Mouse (Mus musculus): ENCODE measurements around the gene Nebl. TPM values are rescaled to one million over a fixed set of nuclear protein-coding genes. Genes with fewer than 3 reads are reported as not detected.

Gene Nebl
- total and polyA plus RNA-seq, 3 experiments = 4.7 to 5.4 TPM; not detected in 1

GRCm38 (mm10) chr2:17705426-17705825, 25.8 kb downstream of the Nebl start:
- DNase-seq (ENCODE audit: low read depth, low spot score) = no peak
- Histone ChIP-seq H3K9ac (ENCODE audit: control insufficient read depth, low read depth, low read length, poor library complexity, severe bottlenecking) (no peak overlapping the region), H3K27me3 (ENCODE audit: control insufficient read depth in 1 of 2, insufficient read depth in 2 of 2, low read length in 2 of 2) (no peaks in the 10 kb centered on the region)

DNA sequence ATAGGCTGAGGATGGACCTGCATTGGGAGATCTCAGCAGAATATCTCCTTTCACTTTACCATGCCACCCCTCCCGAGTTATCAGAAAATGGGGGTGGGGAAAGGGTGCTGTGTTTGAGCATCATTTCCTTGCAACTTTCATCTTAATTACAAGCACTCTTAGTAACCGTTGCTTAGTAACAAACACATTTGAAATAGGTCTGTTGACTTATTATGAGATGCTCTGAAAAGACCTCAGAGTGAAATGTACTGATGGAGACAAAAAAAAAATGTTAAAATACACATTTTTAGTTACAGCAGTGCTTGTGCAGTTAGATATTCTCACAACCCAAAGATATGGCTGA, 28.1 kb downstream of the Nebl start:
- no peak for TF ChIP-seq CHD2 (IDR thresholded peaks at IDR 0.05; ENCODE audit: low read length)
- no peak for TF ChIP-seq ETS1 (IDR thresholded peaks at IDR 0.05; ENCODE audit: low read depth, low read length)
- TF ChIP-seq GABPA (IDR thresholded peaks at IDR 0.05; ENCODE audit: low read depth, low read length) = no peak
- no peak for TF ChIP-seq ZKSCAN1 (IDR thresholded peaks at IDR 0.05; ENCODE audit: low read depth, low read length)
- no peak for TF ChIP-seq RCOR1 (IDR thresholded peaks at IDR 0.05; ENCODE audit: low read depth, low read length)
- TF ChIP-seq USF1 (IDR thresholded peaks at IDR 0.05; ENCODE audit: low read depth, low read length) = no peak
- TF ChIP-seq TCF12 (IDR thresholded peaks at IDR 0.05; ENCODE audit: low read depth, low read length) = no peak
- no peak for TF ChIP-seq MYC (IDR thresholded peaks at IDR 0.05; ENCODE audit: low read depth, low read length)
- no peak for TF ChIP-seq POLR2A (IDR thresholded peaks at IDR 0.05; ENCODE audit: control insufficient read depth in 1 of 2, insufficient read depth in 1 of 2, low read depth in 1 of 2, low read length in 2 of 2, poor library complexity in 1 of 2)
- no peak for TF ChIP-seq CTCF (IDR thresholded peaks at IDR 0.05 in 2 of 3, conservative IDR thresholded peaks at IDR 0.05 in 1 of 3; ENCODE audit: control insufficient read depth in 1 of 3, insufficient read depth in 1 of 3, low read depth in 2 of 3, low read length in 3 of 3, poor library complexity in 1 of 3, severe bottlenecking in 1 of 3)
- no peak for TF ChIP-seq CHD1 (IDR thresholded peaks at IDR 0.05; ENCODE audit: low read depth, low read length)
- no peak for TF ChIP-seq JUND (IDR thresholded peaks at IDR 0.05; ENCODE audit: low read depth, low read length)
- no peak for TF ChIP-seq KAT2A (conservative IDR thresholded peaks at IDR 0.05; ENCODE audit: low read depth, low read length)
- Histone ChIP-seq H3K4me1 (ENCODE audit: control insufficient read depth in 1 of 2, insufficient read depth in 2 of 2, low read length in 2 of 2) (no peaks in the 10 kb centered on the region), H3K27ac (ENCODE audit: control insufficient read depth, low read depth, low read length) (no peak overlapping the region), H3K36me3 (ENCODE audit: control insufficient read depth in 1 of 2, insufficient read depth in 2 of 2, low read length in 2 of 2) (no peaks in the 10 kb centered on the region), H3K79me2 (ENCODE audit: control insufficient read depth, insufficient read depth, low read length, poor library complexity) (no peaks in the 10 kb centered on the region), H3K9me3 (replicated peaks; ENCODE audit: insufficient read depth, low read length) (no peaks in the 10 kb centered on the region), H3K4me3 (ENCODE audit: control insufficient read depth in 1 of 2, insufficient read depth in 1 of 2, low read depth in 2 of 2, low read length in 2 of 2) (no peak overlapping the region), H3K27me3 (ENCODE audit: control insufficient read depth in 1 of 2, insufficient read depth in 2 of 2, low read length in 2 of 2) (no peaks in the 10 kb centered on the region), H3K9ac (ENCODE audit: control insufficient read depth, low read depth, low read length, poor library complexity, severe bottlenecking) (no peak overlapping the region)
- DNase-seq (ENCODE audit: low read depth, low spot score) = no peak

More at GRCm38 (mm10) chr2:17705426-17705825, 25.8 kb downstream of the Nebl start:
- Histone ChIP-seq H3K36me3 (ENCODE audit: control insufficient read depth in 1 of 2, insufficient read depth in 2 of 2, low read length in 2 of 2) (no peaks in the 10 kb centered on the region), H3K79me2 (ENCODE audit: control insufficient read depth, insufficient read depth, low read length, poor library complexity) (no peaks in the 10 kb centered on the region), H3K27ac (ENCODE audit: control insufficient read depth, low read depth, low read length) (no peak overlapping the region), H3K4me3 (ENCODE audit: control insufficient read depth in 1 of 2, insufficient read depth in 1 of 2, low read depth in 2 of 2, low read length in 2 of 2) (no peak overlapping the region), H3K4me1 (ENCODE audit: control insufficient read depth in 1 of 2, insufficient read depth in 2 of 2, low read length in 2 of 2) (no peaks in the 10 kb centered on the region), H3K9me3 (replicated peaks; ENCODE audit: insufficient read depth, low read length) (no peaks in the 10 kb centered on the region)
- TF ChIP-seq EP300 (IDR thresholded peaks at IDR 0.05; ENCODE audit: low read depth in 1 of 2, low read length in 2 of 2) = no peak
- TF ChIP-seq MEF2A (IDR thresholded peaks at IDR 0.05; ENCODE audit: extremely low read depth, insufficient replicate concordance, low read depth, low read length, poor library complexity, severe bottlenecking) = no peak
- no peak for TF ChIP-seq HCFC1 (IDR thresholded peaks at IDR 0.05; ENCODE audit: low read depth, low read length)
- TF ChIP-seq TCF12 (IDR thresholded peaks at IDR 0.05; ENCODE audit: low read depth, low read length) = no peak
- TF ChIP-seq TBP (IDR thresholded peaks at IDR 0.05; ENCODE audit: low read depth, low read length) = no peak
- no peak for TF ChIP-seq MYC (IDR thresholded peaks at IDR 0.05; ENCODE audit: low read depth, low read length)
- TF ChIP-seq CHD2 (IDR thresholded peaks at IDR 0.05; ENCODE audit: low read length) = no peak
- no peak for TF ChIP-seq POLR2AphosphoS5 (IDR thresholded peaks at IDR 0.05; ENCODE audit: borderline replicate concordance, low read depth, low read length)
- no peak for TF ChIP-seq NELFE (IDR thresholded peaks at IDR 0.05; ENCODE audit: low read depth, low read length)
- no peak for TF ChIP-seq ZNF384 (IDR thresholded peaks at IDR 0.05; ENCODE audit: low read depth, low read length)
- no peak for TF ChIP-seq ELF1 (IDR thresholded peaks at IDR 0.05; ENCODE audit: low read depth, low read length)
- TF ChIP-seq KAT2A (conservative IDR thresholded peaks at IDR 0.05; ENCODE audit: low read depth, low read length) = no peak
- no peak for TF ChIP-seq MAFK (IDR thresholded peaks at IDR 0.05; ENCODE audit: borderline replicate concordance, low read depth, low read length)
- TF ChIP-seq USF1 (IDR thresholded peaks at IDR 0.05; ENCODE audit: low read depth, low read length) = no peak
- no peak for TF ChIP-seq SIN3A (IDR thresholded peaks at IDR 0.05; ENCODE audit: low read length)
